29 mouse cellular contexts compared by ENCODE assay signal in genomic region chr6:100978113-100978512, GRCm38 (mm10).
DNase-seq lines count a peak whose midpoint lies in the region; ATAC-seq and TF ChIP-seq lines count a peak whose summit lies in the region.
"Had no signal": no experiment of that assay in that cellular context is flagged by ENCODE, and none has a peak within 500 bp of the region (broad histone marks: within the 10 kb centered on the region; RNA-seq: fewer than 3 reads in every experiment).

No protein-coding gene starts in this region.

- TF ChIP-seq POLR2A in cerebellum, adult 2 months (IDR thresholded peaks at IDR 0.05; ENCODE audit: borderline replicate concordance, insufficient read depth, low read length), result no peak

- H3K27me3 ChIP-seq in hindbrain, embryonic 10.5 days (ENCODE audit: insufficient read depth, poor library complexity, severe bottlenecking), result no peaks in the 10 kb centered on the region
- H3K27me3 ChIP-seq in hindbrain, embryonic 11.5 days (ENCODE audit: control insufficient read depth, insufficient read depth, low read length), result no peaks in the 10 kb centered on the region
- H3K27me3 ChIP-seq in midbrain, embryonic 12.5 days, result no peaks in the 10 kb centered on the region; the same call in 1 of the 2 replicates
- no peaks in the 10 kb centered on the region for H3K27me3 ChIP-seq in midbrain, embryonic 10.5 days (ENCODE audit: low read depth, poor library complexity, severe bottlenecking)
- 0 out of 2 replicates have a peak, but pooled peaks cover 2% of the 10 kb centered on the region for H3K27me3 ChIP-seq in limb, embryonic 12.5 days
- no peaks in the 10 kb centered on the region for H3K27me3 ChIP-seq in cerebellum, adult 2 months (ENCODE audit: control insufficient read depth, insufficient read depth, low read length)
- H3K27me3 ChIP-seq: heart, embryonic 13.5 days; hindbrain, embryonic 15.5 days; kidney, embryonic 15.5 days; midbrain, embryonic 13.5 days had no signal

- H3K36me3 ChIP-seq in hindbrain, embryonic 10.5 days, result no peaks in the 10 kb centered on the region
- H3K36me3 ChIP-seq in hindbrain, embryonic 11.5 days (ENCODE audit: control insufficient read depth, insufficient read depth, low read length), result no peaks in the 10 kb centered on the region
- no peaks in the 10 kb centered on the region for H3K36me3 ChIP-seq in midbrain, embryonic 12.5 days
- H3K36me3 ChIP-seq in midbrain, embryonic 10.5 days, result no peaks in the 10 kb centered on the region
- no peaks in the 10 kb centered on the region for H3K36me3 ChIP-seq in limb, embryonic 12.5 days
- H3K36me3 ChIP-seq: heart, embryonic 13.5 days; hindbrain, embryonic 15.5 days; kidney, embryonic 15.5 days; midbrain, embryonic 13.5 days; neural tube, embryonic 13.5 days had no signal

- H3K4me1 ChIP-seq in hindbrain, embryonic 10.5 days (replicated peaks), result peaks cover 45% of the 10 kb centered on the region
- H3K4me1 ChIP-seq in hindbrain, embryonic 11.5 days (replicated peaks; ENCODE audit: control insufficient read depth, insufficient read depth, low read length), result peaks cover 6% of the 10 kb centered on the region; the same call in 1 of the 2 replicates
- peaks cover 17% of the 10 kb centered on the region for H3K4me1 ChIP-seq in midbrain, embryonic 12.5 days
- peaks cover 49% of the 10 kb centered on the region for H3K4me1 ChIP-seq in midbrain, embryonic 10.5 days
- H3K4me1 ChIP-seq in limb, embryonic 12.5 days (replicated peaks), result peaks cover 51% of the 10 kb centered on the region
- no peaks in the 10 kb centered on the region for H3K4me1 ChIP-seq in cerebellum, adult 2 months (ENCODE audit: control insufficient read depth, insufficient read depth, low read length)

- WGBS in hindbrain, embryonic 10.5 days, result 87% methylated on average over 5 of the region's 5 CpGs
- WGBS in hindbrain, embryonic 11.5 days, result 86% methylated on average over 5 of the region's 5 CpGs
- WGBS in midbrain, embryonic 12.5 days, result 78% methylated on average over 5 of the region's 5 CpGs
- WGBS in midbrain, embryonic 10.5 days, result 90% methylated on average over 5 of the region's 5 CpGs
- 76% methylated on average over 5 of the region's 5 CpGs for WGBS in limb, embryonic 12.5 days
- WGBS in cerebellum, adult 2 months, result 96% methylated on average over 5 of the region's 5 CpGs

- no peak overlapping the region for H3K9ac ChIP-seq in hindbrain, embryonic 11.5 days (ENCODE audit: low read depth, low read length)
- H3K9ac ChIP-seq in midbrain, embryonic 12.5 days (replicated peaks), result no peak overlapping the region
- no peak overlapping the region for H3K9ac ChIP-seq in limb, embryonic 12.5 days (replicated peaks)
- H3K9ac ChIP-seq: heart, embryonic 13.5 days; hindbrain, embryonic 15.5 days; kidney, embryonic 15.5 days; midbrain, embryonic 13.5 days; neural tube, embryonic 13.5 days had no signal

- no peak for DNase-seq in hindbrain, embryonic 10.5 days (ENCODE audit: low spot score)
- no peak for DNase-seq in hindbrain, embryonic 11.5 days (ENCODE audit: low spot score)
- DNase-seq in midbrain, embryonic 10.5 days (ENCODE audit: low spot score), result no peak
- DNase-seq in frontal cortex, postnatal 14 days (ENCODE audit: low spot score in 2 of 2), result no peak
- no peak for DNase-seq in retina, embryonic 14.5 days (ENCODE audit: low spot score)
- DNase-seq in cerebellum, adult 2 months, result no peak
- DNase-seq: adrenal gland, postnatal 25 days; cerebellum, adult 18-20 months; cerebellum, postnatal 14 days; gastrocnemius, postnatal 25 days; heart, adult 18-20 months; heart, postnatal 10 days; kidney, adult 18-20 months; kidney, postnatal 25 days; lung, adult 18-20 months; lung, postnatal 36 days; thymus, postnatal 25 days had no signal

- H3K4me3 ChIP-seq in hindbrain, embryonic 10.5 days, result no peak overlapping the region
- no peak overlapping the region for H3K4me3 ChIP-seq in hindbrain, embryonic 11.5 days (ENCODE audit: low read depth, low read length)
- H3K4me3 ChIP-seq in midbrain, embryonic 12.5 days, result no peak overlapping the region
- H3K4me3 ChIP-seq in midbrain, embryonic 10.5 days, result no peak overlapping the region
- no peak overlapping the region for H3K4me3 ChIP-seq in limb, embryonic 12.5 days (replicated peaks)
- no peak overlapping the region for H3K4me3 ChIP-seq in cerebellum, adult 2 months (replicated peaks; ENCODE audit: insufficient read depth, low read depth, low read length)
- H3K4me3 ChIP-seq: heart, embryonic 13.5 days; hindbrain, embryonic 15.5 days; kidney, embryonic 15.5 days; layer of hippocampus, adult 2 months; left cerebral cortex, adult 2 months; midbrain, embryonic 13.5 days; neural tube, embryonic 13.5 days had no signal

- ATAC-seq in hindbrain, embryonic 11.5 days (ENCODE audit: low FRiP score), result no peak
- ATAC-seq in midbrain, embryonic 12.5 days (ENCODE audit: low FRiP score, low read depth), result no peak
- ATAC-seq in limb, embryonic 12.5 days (ENCODE audit: insufficient number of reproducible peaks, insufficient read depth, low FRiP score, low TSS enrichment, low read depth), result no peak
- ATAC-seq: CD4-positive, CD25-positive, alpha-beta regulatory T cell, adult 4 months; forebrain, embryonic 14.5 days had no signal

- no peaks in the 10 kb centered on the region for H3K9me3 ChIP-seq in hindbrain, embryonic 10.5 days
- H3K9me3 ChIP-seq in hindbrain, embryonic 11.5 days (ENCODE audit: control insufficient read depth, low read length), result no peaks in the 10 kb centered on the region
- no peaks in the 10 kb centered on the region for H3K9me3 ChIP-seq in midbrain, embryonic 12.5 days
- H3K9me3 ChIP-seq in midbrain, embryonic 10.5 days (replicated peaks), result no peaks in the 10 kb centered on the region
- H3K9me3 ChIP-seq in limb, embryonic 12.5 days, result no peaks in the 10 kb centered on the region
- H3K9me3 ChIP-seq: heart, embryonic 13.5 days; hindbrain, embryonic 15.5 days; kidney, embryonic 15.5 days; midbrain, embryonic 13.5 days; neural tube, embryonic 13.5 days had no signal

- no peak for TF ChIP-seq CTCF in cerebellum, adult 2 months (IDR thresholded peaks at IDR 0.05; ENCODE audit: borderline replicate concordance, insufficient read depth, low read depth, low read length)

- peak overlapping the region; percentile 54; the same call in 1 of the 2 replicates for H3K27ac ChIP-seq in hindbrain, embryonic 10.5 days
- no peak overlapping the region for H3K27ac ChIP-seq in hindbrain, embryonic 11.5 days (ENCODE audit: low read depth, low read length)
- peak overlapping the region; percentile 20; the same call in 1 of the 2 replicates for H3K27ac ChIP-seq in midbrain, embryonic 12.5 days (replicated peaks)
- H3K27ac ChIP-seq in midbrain, embryonic 10.5 days (replicated peaks), result no peak overlapping the region
- peak overlapping the region; percentile 82 for H3K27ac ChIP-seq in limb, embryonic 12.5 days
- no peak overlapping the region for H3K27ac ChIP-seq in cerebellum, adult 2 months (ENCODE audit: insufficient read depth, low read length)
- H3K27ac ChIP-seq: heart, embryonic 13.5 days; kidney, embryonic 15.5 days; layer of hippocampus, adult 2 months; left cerebral cortex, adult 2 months had no signal

- no peak overlapping the region for H3K4me2 ChIP-seq in hindbrain, embryonic 11.5 days (replicated peaks; ENCODE audit: low read depth, low read length)
- no peak overlapping the region for H3K4me2 ChIP-seq in midbrain, embryonic 12.5 days (replicated peaks)
- peak overlapping the region; percentile 25; the same call in 1 of the 2 replicates for H3K4me2 ChIP-seq in limb, embryonic 12.5 days
- H3K4me2 ChIP-seq: heart, embryonic 13.5 days; kidney, embryonic 15.5 days; liver, embryonic 11.5 days; midbrain, embryonic 13.5 days had no signal

Comparison
In these comparisons a context has a peak if more than half of its experiments do, and no peak if none do; other contexts are left out.
1. H3K27ac ChIP-seq: peak in hindbrain, embryonic 10.5 days (single experiment), midbrain, embryonic 12.5 days (single experiment) and limb, embryonic 12.5 days (single experiment); none in hindbrain, embryonic 11.5 days (single experiment), midbrain, embryonic 10.5 days (single experiment) and cerebellum, adult 2 months (single experiment).